Mouse (Mus musculus): ENCODE data around the gene Amotl2. TPM values are rescaled to one million over a fixed set of nuclear protein-coding genes. Genes with fewer than 3 reads are reported as not detected.
"Not testable (repeated sequence)": the region's sequence is repeated elsewhere in the genome, so short reads cannot be mapped to it uniquely, and the experiment has no call there.

The Amotl2 gene
- total and polyA plus RNA-seq, 3 experiments = 25.9 to 66.3 (median 56.5) TPM

GRCm38 (mm10) chr9:102761599-102761998 is 45.1 kb downstream of the Amotl2 start:
- intact Hi-C loops (cut with DNase I) = no loop called here
- no peak overlapping the region for H3K27ac ChIP-seq
- DNase-seq = no peak
- no peak overlapping the region for H3K4me3 ChIP-seq
- H3K79me2 ChIP-seq (replicated peaks; ENCODE audit: control insufficient read depth, insufficient read depth, low read length) = no peaks in the 10 kb centered on the region
- TF ChIP-seq CTCF (IDR thresholded peaks at IDR 0.05) = no peak
- no peak for TF ChIP-seq POLR2A (IDR thresholded peaks at IDR 0.05; ENCODE audit: insufficient read depth, low read depth, low read length)
- TF ChIP-seq EP300 (IDR thresholded peaks at IDR 0.05; ENCODE audit: insufficient read depth, low read depth, low read length) = no peak
- peaks cover 8% of the 10 kb centered on the region for H3K4me1 ChIP-seq (ENCODE audit: control insufficient read depth, insufficient read depth, low read length)
- H3K27me3 ChIP-seq (ENCODE audit: control insufficient read depth, insufficient read depth, low read length) = 0 out of 2 replicates have a peak, but pooled peaks cover 2% of the 10 kb centered on the region
- no peak overlapping the region for H3K9ac ChIP-seq (ENCODE audit: low read depth, low read length)
- H3K36me3 ChIP-seq (ENCODE audit: control insufficient read depth, insufficient read depth, low read length) = no peaks in the 10 kb centered on the region
- WGBS = 93% methylated on average over 7 of the region's 7 CpGs

DNA sequence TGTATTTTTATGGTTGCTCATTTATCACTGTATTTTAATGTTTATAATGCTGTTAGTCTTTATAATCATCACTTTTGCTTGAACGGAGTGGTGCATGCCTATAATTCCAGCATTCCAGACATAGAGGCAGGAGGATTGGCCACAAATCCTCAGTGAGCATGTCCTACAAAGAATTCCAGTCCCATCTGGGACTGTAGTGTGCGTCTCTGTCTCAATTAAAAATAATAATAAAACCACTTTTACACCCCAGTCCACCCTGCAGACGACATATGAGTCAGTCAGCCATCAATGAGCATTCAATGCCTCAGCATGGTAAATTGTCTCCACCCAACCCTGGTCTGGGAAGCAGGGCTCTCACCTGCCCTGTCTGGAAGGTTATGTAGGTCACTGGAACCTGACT is 46.4 kb downstream of the Amotl2 start:
- intact Hi-C loops (cut with DNase I) = no loop called here
- Histone ChIP-seq H3K27ac (no peak overlapping the region), H3K27me3 (ENCODE audit: control insufficient read depth, insufficient read depth, low read length) (0 out of 2 replicates have a peak, but pooled peaks cover under 1% of the 10 kb centered on the region), H3K9ac (ENCODE audit: low read depth, low read length) (no peak overlapping the region), H3K79me2 (replicated peaks; ENCODE audit: control insufficient read depth, insufficient read depth, low read length) (no peaks in the 10 kb centered on the region), H3K36me3 (ENCODE audit: control insufficient read depth, insufficient read depth, low read length) (no peaks in the 10 kb centered on the region), H3K4me1 (ENCODE audit: control insufficient read depth, insufficient read depth, low read length) (peaks cover 14% of the 10 kb centered on the region), H3K4me3 (no peak overlapping the region)
- 85% methylated on average over 3 of the region's 3 CpGs for WGBS
- TF ChIP-seq CTCF (IDR thresholded peaks at IDR 0.05) (no peak), EP300 (IDR thresholded peaks at IDR 0.05; ENCODE audit: insufficient read depth, low read depth, low read length) (no peak), POLR2A (IDR thresholded peaks at IDR 0.05; ENCODE audit: insufficient read depth, low read depth, low read length) (no peak)
- no peak for DNase-seq

DNA sequence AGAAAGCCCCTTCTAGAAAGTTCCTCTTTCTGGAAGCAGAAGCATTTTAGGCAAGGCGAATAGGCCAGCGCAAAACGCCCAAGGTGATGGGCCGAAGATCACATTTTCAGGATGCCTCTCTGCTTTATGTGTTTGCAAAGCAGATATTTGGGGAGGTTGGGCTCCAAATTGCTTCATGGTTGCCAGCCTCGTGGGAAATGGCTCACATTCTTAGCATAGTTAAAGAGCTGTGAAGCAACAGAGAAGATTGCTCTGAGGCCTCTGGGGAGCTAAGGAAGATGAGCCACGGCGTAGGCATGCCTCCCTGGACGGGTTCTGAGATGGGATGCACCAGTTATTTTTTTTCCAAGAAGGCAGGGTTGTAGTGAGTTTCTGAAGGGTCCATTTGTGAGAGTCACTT is 47.0 kb downstream of the Amotl2 start:
- WGBS = 67% methylated on average over 8 of the region's 8 CpGs
- TF ChIP-seq EP300 (IDR thresholded peaks at IDR 0.05; ENCODE audit: insufficient read depth, low read depth, low read length) = no peak
- no peak for TF ChIP-seq POLR2A (IDR thresholded peaks at IDR 0.05; ENCODE audit: insufficient read depth, low read depth, low read length)
- no peak for TF ChIP-seq CTCF (IDR thresholded peaks at IDR 0.05)
- Histone ChIP-seq H3K27ac (no peak overlapping the region), H3K9ac (ENCODE audit: low read depth, low read length) (no peak overlapping the region), H3K79me2 (replicated peaks; ENCODE audit: control insufficient read depth, insufficient read depth, low read length) (no peaks in the 10 kb centered on the region), H3K36me3 (ENCODE audit: control insufficient read depth, insufficient read depth, low read length) (no peaks in the 10 kb centered on the region), H3K4me1 (ENCODE audit: control insufficient read depth, insufficient read depth, low read length) (peaks cover 11% of the 10 kb centered on the region), H3K27me3 (ENCODE audit: control insufficient read depth, insufficient read depth, low read length) (no peaks in the 10 kb centered on the region), H3K4me3 (no peak overlapping the region)
- no peak for DNase-seq
- intact Hi-C loops (cut with DNase I) = no loop called here

- DNase-seq; H3K4me3 ChIP-seq; H3K79me2 ChIP-seq (replicated peaks; ENCODE audit: control insufficient read depth, insufficient read depth, low read length); H3K4me1 ChIP-seq (ENCODE audit: control insufficient read depth, insufficient read depth, low read length); intact Hi-C loops (cut with DNase I); H3K9ac ChIP-seq (ENCODE audit: low read depth, low read length); H3K36me3 ChIP-seq (ENCODE audit: control insufficient read depth, insufficient read depth, low read length); H3K27ac ChIP-seq; H3K27me3 ChIP-seq (ENCODE audit: control insufficient read depth, insufficient read depth, low read length): not testable (repeated sequence)
- WGBS = 94% methylated on average over 2 of the region's 2 CpGs
Observed at GRCm38 (mm10) chr9:102764540-102764939, 48.1 kb downstream of the Amotl2 start.

DNA sequence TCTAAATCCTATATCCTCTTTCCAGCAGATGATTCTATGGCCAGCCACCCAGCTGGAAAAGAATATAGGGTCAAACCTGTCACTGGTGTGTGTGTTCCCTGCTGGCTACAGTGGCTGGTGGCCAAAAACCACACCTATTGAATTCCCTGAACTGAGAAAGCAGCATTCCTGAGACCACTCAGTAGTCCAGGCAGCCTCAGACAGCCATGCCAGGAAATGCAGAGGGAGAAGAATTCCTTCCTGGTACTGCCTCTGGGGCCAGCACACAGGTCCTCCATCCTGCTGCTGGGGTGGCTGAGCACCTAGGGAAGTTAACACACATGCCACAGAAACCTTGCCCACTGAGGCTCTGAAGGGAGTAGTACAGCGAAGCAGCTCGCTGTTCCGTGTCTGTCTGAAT is 50.3 kb downstream of the Amotl2 start:
- no peaks in the 10 kb centered on the region for H3K27me3 ChIP-seq (ENCODE audit: control insufficient read depth, insufficient read depth, low read length)
- H3K27ac ChIP-seq = no peak overlapping the region
- TF ChIP-seq CTCF (IDR thresholded peaks at IDR 0.05) (no peak), EP300 (IDR thresholded peaks at IDR 0.05; ENCODE audit: insufficient read depth, low read depth, low read length) (no peak), POLR2A (IDR thresholded peaks at IDR 0.05; ENCODE audit: insufficient read depth, low read depth, low read length) (no peak)
- intact Hi-C loops (cut with DNase I) = no loop called here
- DNase-seq = no peak
- no peak overlapping the region for H3K4me3 ChIP-seq
- 73% methylated on average over 3 of the region's 3 CpGs for WGBS
- H3K9ac ChIP-seq (ENCODE audit: low read depth, low read length) = no peak overlapping the region
- H3K79me2 ChIP-seq (replicated peaks; ENCODE audit: control insufficient read depth, insufficient read depth, low read length) = no peaks in the 10 kb centered on the region
- H3K4me1 ChIP-seq (ENCODE audit: control insufficient read depth, insufficient read depth, low read length) = peaks cover 5% of the 10 kb centered on the region
- no peaks in the 10 kb centered on the region for H3K36me3 ChIP-seq (ENCODE audit: control insufficient read depth, insufficient read depth, low read length)

- WGBS = 65% methylated on average over 3 of the region's 3 CpGs
- Histone ChIP-seq H3K27ac (no peak overlapping the region), H3K27me3 (ENCODE audit: control insufficient read depth, insufficient read depth, low read length) (no peaks in the 10 kb centered on the region), H3K4me1 (ENCODE audit: control insufficient read depth, insufficient read depth, low read length) (peaks cover 5% of the 10 kb centered on the region), H3K79me2 (replicated peaks; ENCODE audit: control insufficient read depth, insufficient read depth, low read length) (no peaks in the 10 kb centered on the region), H3K36me3 (ENCODE audit: control insufficient read depth, insufficient read depth, low read length) (no peaks in the 10 kb centered on the region), H3K9ac (ENCODE audit: low read depth, low read length) (no peak overlapping the region), H3K4me3 (no peak overlapping the region)
- DNase-seq = no peak
- intact Hi-C loops (cut with DNase I) = no loop called here
- no peak for TF ChIP-seq EP300 (IDR thresholded peaks at IDR 0.05; ENCODE audit: insufficient read depth, low read depth, low read length)
- TF ChIP-seq CTCF (IDR thresholded peaks at IDR 0.05) = no peak
- no peak for TF ChIP-seq POLR2A (IDR thresholded peaks at IDR 0.05; ENCODE audit: insufficient read depth, low read depth, low read length)
Observed at GRCm38 (mm10) chr9:102769257-102769656, 52.8 kb downstream of the Amotl2 start.
